Mouse (Mus musculus): ENCODE data around the gene Ankzf1. TPM values are rescaled to one million over a fixed set of nuclear protein-coding genes. Genes with fewer than 3 reads are reported as not detected.
"Not testable (repeated sequence)": the region's sequence is repeated elsewhere in the genome, so short reads cannot be mapped to it uniquely, and the experiment has no call there.

Gene Ankzf1
- total and polyA plus RNA-seq, 3 experiments, result 5.5 to 16.7 TPM; not detected in 1

GRCm38 (mm10) chr1:75231224-75231623 is 39.3 kb downstream of the Ankzf1 start:
- Histone ChIP-seq H3K27ac (ENCODE audit: control insufficient read depth, low read depth, low read length) (no peak overlapping the region), H3K36me3 (ENCODE audit: control insufficient read depth in 1 of 2, insufficient read depth in 2 of 2, low read length in 2 of 2) (peaks cover 0 to 46% of the 10 kb centered on the region in 2 experiments; a peak in 2 of 4 replicates), H3K4me3 (ENCODE audit: control insufficient read depth in 1 of 2, insufficient read depth in 1 of 2, low read depth in 2 of 2, low read length in 2 of 2) (no peak overlapping the region), H3K9me3 (replicated peaks; ENCODE audit: insufficient read depth, low read length) (no peaks in the 10 kb centered on the region), H3K27me3 (ENCODE audit: control insufficient read depth in 1 of 2, insufficient read depth in 2 of 2, low read length in 2 of 2) (no peaks in the 10 kb centered on the region), H3K4me1 (ENCODE audit: control insufficient read depth in 1 of 2, insufficient read depth in 2 of 2, low read length in 2 of 2) (peaks cover 25 to 51% of the 10 kb centered on the region in 2 experiments), H3K9ac (ENCODE audit: control insufficient read depth, low read depth, low read length, poor library complexity, severe bottlenecking) (no peak overlapping the region), H3K79me2 (ENCODE audit: control insufficient read depth, insufficient read depth, low read length, poor library complexity) (no peaks in the 10 kb centered on the region; the same call in 1 of the 2 replicates)
- TF ChIP-seq POLR2AphosphoS5 (IDR thresholded peaks at IDR 0.05; ENCODE audit: borderline replicate concordance, low read depth, low read length) (no peak), TBP (IDR thresholded peaks at IDR 0.05; ENCODE audit: low read depth, low read length) (no peak), UBTF (IDR thresholded peaks at IDR 0.05; ENCODE audit: borderline replicate concordance, insufficient read depth, low read depth, low read length) (no peak), ZNF384 (IDR thresholded peaks at IDR 0.05; ENCODE audit: low read depth, low read length) (no peak)
- no peak for DNase-seq (ENCODE audit: low read depth, low spot score)

GRCm38 (mm10) chr1:75231664-75232152 is 39.8 kb downstream of the Ankzf1 start, which contains the start of gene A630095N17Rik:
A630095N17Rik (minus strand) TSS chr1:75232102.
- H3K9me3 ChIP-seq (replicated peaks; ENCODE audit: insufficient read depth, low read length), result no peaks in the 10 kb centered on the region
- no peak for TF ChIP-seq SIN3A (IDR thresholded peaks at IDR 0.05; ENCODE audit: low read length)
- no peak for TF ChIP-seq TAL1 (IDR thresholded peaks at IDR 0.05; ENCODE audit: low read length)
- no peak for TF ChIP-seq UBTF (IDR thresholded peaks at IDR 0.05; ENCODE audit: borderline replicate concordance, insufficient read depth, low read depth, low read length)
- no peak for TF ChIP-seq MXI1 (IDR thresholded peaks at IDR 0.05; ENCODE audit: low read depth, low read length)
- no peak for TF ChIP-seq USF1 (IDR thresholded peaks at IDR 0.05; ENCODE audit: low read depth, low read length)
- TF ChIP-seq SMC3 (IDR thresholded peaks at IDR 0.05; ENCODE audit: low read depth, low read length), result no peak
- no peak for TF ChIP-seq NELFE (IDR thresholded peaks at IDR 0.05; ENCODE audit: low read depth, low read length)
- no peak for TF ChIP-seq KAT2A (conservative IDR thresholded peaks at IDR 0.05; ENCODE audit: low read depth, low read length)
- TF ChIP-seq ELF1 (IDR thresholded peaks at IDR 0.05; ENCODE audit: low read depth, low read length), result no peak
- H3K9ac ChIP-seq (ENCODE audit: control insufficient read depth, low read depth, low read length, poor library complexity, severe bottlenecking), result no peak within 1 kb of the TSS
- no peak within 1 kb of the TSS for H3K27ac ChIP-seq (ENCODE audit: control insufficient read depth, low read depth, low read length)
- no peaks in the 10 kb centered on the region; the same call in 1 of the 2 replicates for H3K79me2 ChIP-seq (ENCODE audit: control insufficient read depth, insufficient read depth, low read length, poor library complexity)
- H3K4me3 ChIP-seq (ENCODE audit: control insufficient read depth in 1 of 2, insufficient read depth in 1 of 2, low read depth in 2 of 2, low read length in 2 of 2), result no peak within 1 kb of the TSS
- DNase-seq (ENCODE audit: low read depth, low spot score), result no peak
- H3K27me3 ChIP-seq (ENCODE audit: control insufficient read depth in 1 of 2, insufficient read depth in 2 of 2, low read length in 2 of 2), result no peaks in the 10 kb centered on the region
- peaks cover 20 to 46% of the 10 kb centered on the region in 2 experiments for H3K4me1 ChIP-seq (ENCODE audit: control insufficient read depth in 1 of 2, insufficient read depth in 2 of 2, low read length in 2 of 2)
- peaks cover 0 to 42% of the 10 kb centered on the region in 2 experiments; a peak in 2 of 4 replicates for H3K36me3 ChIP-seq (ENCODE audit: control insufficient read depth in 1 of 2, insufficient read depth in 2 of 2, low read length in 2 of 2)

DNA sequence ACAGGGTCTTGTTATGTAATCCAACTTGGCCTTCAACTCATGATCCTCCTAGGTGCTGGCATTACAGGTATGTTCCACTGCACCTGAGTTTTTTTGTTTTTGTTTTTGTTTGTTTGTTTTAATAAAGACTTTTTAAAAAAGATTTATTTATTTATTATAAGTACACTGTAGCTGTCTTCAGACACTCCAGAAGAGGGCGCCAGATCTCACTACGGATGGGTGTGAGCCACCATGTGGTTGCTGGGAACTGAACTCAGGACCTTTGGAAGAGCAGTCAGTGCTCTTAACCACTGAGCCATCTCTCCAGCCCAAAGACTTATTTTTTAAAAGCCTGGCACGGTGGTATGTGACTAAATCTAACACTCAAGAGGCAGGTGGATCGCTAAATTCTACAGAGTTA is 40.5 kb downstream of the Ankzf1 start:
- not testable (repeated sequence) for DNase-seq (ENCODE audit: low read depth, low spot score); H3K79me2 ChIP-seq (ENCODE audit: control insufficient read depth, insufficient read depth, low read length, poor library complexity); H3K9me3 ChIP-seq (replicated peaks; ENCODE audit: insufficient read depth, low read length); H3K27me3 ChIP-seq (ENCODE audit: control insufficient read depth in 1 of 2, insufficient read depth in 2 of 2, low read length in 2 of 2); H3K4me3 ChIP-seq (ENCODE audit: control insufficient read depth in 1 of 2, insufficient read depth in 1 of 2, low read depth in 2 of 2, low read length in 2 of 2); H3K9ac ChIP-seq (ENCODE audit: control insufficient read depth, low read depth, low read length, poor library complexity, severe bottlenecking); H3K27ac ChIP-seq (ENCODE audit: control insufficient read depth, low read depth, low read length)
- Histone ChIP-seq H3K4me1 (ENCODE audit: control insufficient read depth in 1 of 2, insufficient read depth in 2 of 2, low read length in 2 of 2) (peaks cover 14 to 38% of the 10 kb centered on the region in 2 experiments), H3K36me3 (ENCODE audit: control insufficient read depth in 1 of 2, insufficient read depth in 2 of 2, low read length in 2 of 2) (peaks cover 0 to 35% of the 10 kb centered on the region in 2 experiments; a peak in 2 of 4 replicates)
- TF ChIP-seq MYC (IDR thresholded peaks at IDR 0.05; ENCODE audit: low read depth, low read length) (peak; percentile 66; the same call in 1 of the 2 replicates), RAD21 (IDR thresholded peaks at IDR 0.05; ENCODE audit: low read depth, low read length) (peak; percentile 0; the same call in 1 of the 2 replicates), CTCF (IDR thresholded peaks at IDR 0.05 in 2 of 3, conservative IDR thresholded peaks at IDR 0.05 in 1 of 3; ENCODE audit: control insufficient read depth in 1 of 3, insufficient read depth in 1 of 3, low read depth in 2 of 3, low read length in 3 of 3, poor library complexity in 1 of 3, severe bottlenecking in 1 of 3) (peak in 2 of 3 experiments; percentile 34 to 41; a peak in 5 of 6 replicates), SMC3 (IDR thresholded peaks at IDR 0.05; ENCODE audit: low read depth, low read length) (peak; percentile 13; the same call in 1 of the 2 replicates)

Measured in MEL (cell line).